Mouse (Mus musculus) urinary bladder, adult 2 months (tissue): ENCODE results near the gene Hamp. TPM values are rescaled to one million over a fixed set of nuclear protein-coding genes. Genes with fewer than 3 reads are reported as not detected.

Source experiments
- DNase-seq: peaks from one replicate; pipeline ENCODE4 v3.0.0; 2022; ENCODE audit warnings: low spot score
- polyA plus RNA-seq: library from polyadenylated mRNA; depleted of rRNA; stranded (reverse); fragments of >200 nt; gene quantifications from 2 replicates; pipeline ENCODE4 v1.2.3, GENCODE M21; 2012; rRNA removed

The Hamp gene
- polyA plus RNA-seq, 1 experiment: not detected

DNA sequence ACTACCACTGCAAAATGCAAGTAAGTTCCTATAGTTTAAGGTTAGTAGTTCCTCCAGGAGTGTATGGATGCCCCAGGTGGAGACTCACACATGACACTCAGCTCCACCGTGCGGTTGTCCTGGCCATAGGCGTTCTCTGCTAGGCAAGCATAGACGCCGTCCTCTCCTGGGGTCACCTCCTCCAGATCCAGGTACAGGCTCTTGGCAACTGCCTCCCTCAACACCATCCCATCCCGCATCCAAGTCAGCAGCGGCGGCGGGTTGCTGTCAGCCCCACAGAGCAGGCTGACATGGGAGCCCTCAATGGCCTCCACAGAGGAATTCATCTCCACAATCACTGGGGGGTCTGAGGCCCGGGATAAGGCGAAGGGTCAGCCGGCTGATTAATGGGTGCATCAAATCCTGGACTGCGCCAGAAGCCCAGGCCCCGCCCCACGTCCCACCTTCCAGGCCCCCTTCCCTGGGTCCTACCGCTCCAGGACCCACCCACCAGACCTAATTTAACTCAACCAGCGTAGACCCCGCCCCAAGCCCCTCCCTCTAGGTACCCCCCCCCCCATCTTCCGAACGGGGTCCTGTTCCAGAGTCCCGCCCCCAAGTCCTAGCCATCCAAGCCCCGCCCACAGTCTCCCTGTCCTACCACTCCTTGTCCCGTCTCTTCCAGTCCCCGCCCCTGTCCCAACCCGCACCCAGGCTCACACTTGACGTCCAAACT lies 35.4 kb downstream of the Hamp start:
- no peak for DNase-seq

DNA sequence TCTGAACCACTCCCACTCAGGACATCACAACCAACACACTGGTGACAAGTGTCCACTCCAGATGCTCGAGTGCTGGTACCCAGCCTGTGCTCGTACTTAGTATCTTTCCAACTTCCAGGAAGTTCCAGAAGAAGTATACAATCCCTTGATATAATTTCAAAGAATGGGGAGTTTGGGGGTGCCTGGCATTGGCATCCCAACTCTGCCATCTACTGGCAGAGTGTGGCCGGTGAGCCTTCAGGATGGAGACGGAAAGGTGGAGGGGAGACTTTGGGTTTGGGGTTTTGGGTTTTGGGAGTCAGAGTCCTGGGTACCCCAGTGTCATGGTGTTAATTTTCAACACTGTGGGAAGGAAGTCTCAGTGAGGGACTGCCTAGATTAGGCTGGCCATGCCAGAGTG lies 39.8 kb downstream of the Hamp start:
- DNase-seq: no peak

DNA sequence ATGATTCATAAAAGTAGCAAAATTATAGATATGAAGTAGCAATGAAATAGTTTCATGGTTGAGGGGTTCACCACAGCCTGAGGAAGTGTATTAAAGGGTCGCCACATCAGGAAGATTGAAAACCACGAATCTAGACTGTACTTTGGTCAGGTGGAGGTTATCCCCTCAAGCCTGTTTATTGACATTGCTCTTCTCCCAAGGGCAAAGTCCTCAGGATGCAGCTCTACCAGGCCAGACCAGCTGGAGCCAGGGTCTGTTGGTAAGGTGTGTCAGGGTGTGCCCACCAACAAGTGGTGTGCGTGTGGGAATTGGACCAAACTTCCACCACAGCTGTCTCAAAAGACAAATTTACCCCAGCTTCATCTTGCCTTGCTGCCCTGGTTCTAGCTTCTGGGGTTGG lies 48.6 kb downstream of the Hamp start:
- no peak for DNase-seq

DNA sequence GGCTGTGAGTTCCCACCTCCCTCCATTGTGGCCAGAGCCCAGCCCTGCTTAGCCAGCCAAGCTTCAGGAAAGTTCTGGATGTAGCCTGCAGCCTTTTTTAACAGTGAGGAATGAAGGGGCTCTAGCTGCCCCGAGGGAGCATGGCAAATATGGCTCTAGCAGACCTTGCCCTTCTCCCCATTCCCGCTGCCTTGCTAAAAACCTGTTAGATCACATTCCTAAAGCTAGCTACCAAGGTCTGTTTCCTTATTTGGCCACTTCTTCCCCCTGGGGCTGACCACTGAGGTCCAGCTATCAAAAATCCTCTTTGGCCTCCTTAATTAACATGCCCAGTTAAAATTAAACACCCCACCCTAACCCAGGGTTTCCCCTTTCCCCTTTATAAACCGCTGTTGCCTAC lies 51.3 kb downstream of the Hamp start:
- no peak for DNase-seq

Other genes with a start within 250 kb of the Hamp start
- not detected in 2 replicates for gene 2200002J24Rik, start 245.1 kb downstream of the Hamp start, polyA plus RNA-seq
- gene Atp4a, start 231.8 kb downstream of the Hamp start, polyA plus RNA-seq: 0.03 TPM in 1 of 2 replicates, not detected in the other
- 97.6 and 129 TPM in 2 replicates for gene Tmem147, start 214.5 kb downstream of the Hamp start, polyA plus RNA-seq
- not detected in 2 replicates for gene Gapdhs, start 200.4 kb downstream of the Hamp start, polyA plus RNA-seq
- 17.9 and 21.2 TPM in 2 replicates for gene Sbsn, start 192.6 kb downstream of the Hamp start, polyA plus RNA-seq
- gene Dmkn, start 180.3 kb downstream of the Hamp start, polyA plus RNA-seq: 9.8 and 16.2 TPM in 2 replicates
- 29.5 and 47.2 TPM in 2 replicates for gene Krtdap, start 156.1 kb downstream of the Hamp start, polyA plus RNA-seq
- 0.46 and 0.55 TPM in 2 replicates for gene Ffar2, start 120.3 kb downstream of the Hamp start, polyA plus RNA-seq
- not detected in 2 replicates for gene Ffar3, start 87.9 kb downstream of the Hamp start, polyA plus RNA-seq
- gene Ffar1, start 82.5 kb downstream of the Hamp start, polyA plus RNA-seq: not detected in 2 replicates
- gene Cd22, start 63.7 kb downstream of the Hamp start, polyA plus RNA-seq: 0.49 and 0.58 TPM in 2 replicates
- 0.81 and 1.1 TPM in 2 replicates for gene Mag, start 29.2 kb downstream of the Hamp start, polyA plus RNA-seq
- gene Hamp2, start 19.4 kb downstream of the Hamp start, polyA plus RNA-seq: not detected in 2 replicates
- 109 and 118 TPM in 2 replicates for gene Usf2, start 12.8 kb upstream of the Hamp start, polyA plus RNA-seq
- gene Lsr, start 29.4 kb upstream of the Hamp start, polyA plus RNA-seq: 38.0 and 38.9 TPM in 2 replicates
- gene Fam187b, start 29.8 kb upstream of the Hamp start, polyA plus RNA-seq: 4.9 and 7.7 TPM in 2 replicates
- gene Fxyd5, start 98.4 kb upstream of the Hamp start, polyA plus RNA-seq: 103 and 107 TPM in 2 replicates
- 7.4 and 10.7 TPM in 2 replicates for gene Fxyd7, start 107.4 kb upstream of the Hamp start, polyA plus RNA-seq
- 494 and 552 TPM in 2 replicates for gene Fxyd1, start 113.2 kb upstream of the Hamp start, polyA plus RNA-seq
- gene Lgi4, start 115.3 kb upstream of the Hamp start, polyA plus RNA-seq: 16.0 and 17.8 TPM in 2 replicates
- gene Fxyd3, start 132.7 kb upstream of the Hamp start, polyA plus RNA-seq: 445 and 558 TPM in 2 replicates
- gene Hpn, start 171.3 kb upstream of the Hamp start, polyA plus RNA-seq: 2.2 and 2.7 TPM in 2 replicates
- gene Scn1b, start 183.0 kb upstream of the Hamp start, polyA plus RNA-seq: 49.1 and 54.5 TPM in 2 replicates
- gene Gramd1a, start 211.9 kb upstream of the Hamp start, polyA plus RNA-seq: 49.4 and 60.1 TPM in 2 replicates